In the genomic region with DNA sequence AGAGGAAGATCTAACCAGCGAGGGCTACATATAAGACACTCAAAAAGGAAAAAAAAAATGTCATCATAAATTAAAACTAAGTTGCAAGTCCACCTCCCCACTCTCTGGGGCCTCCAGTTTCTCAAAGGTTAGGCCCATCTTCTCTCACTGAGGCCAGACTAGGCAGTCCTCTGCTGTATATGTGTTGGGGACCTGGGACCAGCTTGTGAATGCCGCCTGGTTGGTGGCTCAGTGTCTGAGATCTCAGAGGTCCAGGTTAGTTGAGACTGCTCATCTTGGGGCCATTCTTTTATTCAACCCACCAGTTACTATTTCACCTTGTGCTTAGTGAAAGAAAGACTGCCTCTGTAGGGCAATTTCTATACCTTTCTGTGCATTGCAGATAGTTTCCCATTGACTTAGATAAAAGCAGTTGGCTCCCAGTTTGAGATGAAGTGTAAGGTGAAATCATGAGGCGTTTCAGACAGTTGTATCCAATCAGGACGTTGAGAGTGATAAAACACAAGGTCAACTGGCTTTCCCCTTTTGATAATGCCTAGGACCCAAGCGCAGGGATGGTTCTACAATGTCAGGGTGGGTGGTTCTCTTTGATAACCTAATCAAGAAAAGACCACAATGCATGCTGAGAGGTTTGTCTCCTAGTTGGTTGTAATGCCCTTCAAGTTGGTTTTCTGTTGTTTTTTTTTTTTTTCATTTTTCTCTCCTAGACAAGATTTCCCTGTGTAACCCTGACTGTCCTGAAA, we compare ENCODE assay signal across 17 mouse cellular contexts. TPM values are rescaled to one million over a fixed set of nuclear protein-coding genes. Genes with fewer than 3 reads are reported as not detected.
DNase-seq lines count a peak whose midpoint lies in the region; ATAC-seq and TF ChIP-seq lines count a peak whose summit lies in the region.
"Had no signal": no experiment of that assay in that cellular context is flagged by ENCODE, and none has a peak within 500 bp of the region (broad histone marks: within the 10 kb centered on the region; RNA-seq: fewer than 3 reads in every experiment).

No protein-coding gene starts in this region.

- H3K4me2 ChIP-seq in heart, embryonic 14.5 days (ENCODE audit: low read length) = no peak overlapping the region
- no peak overlapping the region for H3K4me2 ChIP-seq in CH12.LX (ENCODE audit: insufficient read depth, low read depth, poor library complexity, severe bottlenecking)
- peak overlapping the region; percentile 28; the same call in 1 of the 2 replicates for H3K4me2 ChIP-seq in liver, embryonic 11.5 days
- H3K4me2 ChIP-seq in hindbrain, embryonic 12.5 days (replicated peaks) = no peak overlapping the region
- H3K4me2 ChIP-seq: embryonic facial prominence, embryonic 15.5 days; forebrain, embryonic 13.5 days; hindbrain, embryonic 13.5 days had no signal

- WGBS in heart, embryonic 14.5 days = 43% methylated on average over 5 of the region's 5 CpGs
- 39% methylated on average over 5 of the region's 5 CpGs for WGBS in liver, embryonic 11.5 days
- 78% methylated on average over 5 of the region's 5 CpGs for WGBS in hindbrain, embryonic 12.5 days

- DNase-seq in heart, postnatal 4 days = no peak
- DNase-seq in CH12.LX (ENCODE audit: extremely low read depth) (no peak), MEL (ENCODE audit: low read depth, low spot score) (peak; percentile 91)
- DNase-seq in liver, embryonic 11.5 days (ENCODE audit: low spot score) = no peak
- DNase-seq in left cerebral cortex, postnatal 4 days = no peak
- DNase-seq in left cerebral cortex, postnatal 10 days (ENCODE audit: extremely low spot score in 1 of 2, low spot score in 2 of 2) = no peak
- DNase-seq: cerebellum, postnatal 36 days; kidney, adult 11 months; kidney, postnatal 4 days; thymus, postnatal 14 days had no signal

- TF ChIP-seq POLR2A in CH12.LX (IDR thresholded peaks at IDR 0.05; ENCODE audit: low read depth, low read length) (no peak), MEL (IDR thresholded peaks at IDR 0.05; ENCODE audit: control insufficient read depth in 1 of 2, insufficient read depth in 1 of 2, low read depth in 1 of 2, low read length in 2 of 2, poor library complexity in 1 of 2) (peak in 1 of 2 experiments; percentile 30; a peak in 1 of 4 replicates)

- H3K4me3 ChIP-seq in heart, embryonic 14.5 days (ENCODE audit: control insufficient read depth in 1 of 2, insufficient read depth in 1 of 2, low read depth in 1 of 2, low read length in 2 of 2) = no peak overlapping the region
- H3K4me3 ChIP-seq in CH12.LX (replicated peaks in 1 of 3; ENCODE audit: low read depth in 2 of 3, low read length in 2 of 3, poor library complexity in 1 of 3) (no peak overlapping the region), MEL (ENCODE audit: control insufficient read depth in 1 of 2, insufficient read depth in 1 of 2, low read depth in 2 of 2, low read length in 2 of 2) (no peak overlapping the region)
- H3K4me3 ChIP-seq in liver, embryonic 11.5 days (ENCODE audit: low read depth, low read length) = no peak overlapping the region
- no peak overlapping the region for H3K4me3 ChIP-seq in hindbrain, embryonic 12.5 days
- H3K4me3 ChIP-seq: embryonic facial prominence, embryonic 15.5 days; forebrain, embryonic 13.5 days; hindbrain, embryonic 13.5 days; limb, embryonic 10.5 days; megakaryocyte, embryonic 14.5 days had no signal

- no peak for TF ChIP-seq RAD21 in CH12.LX (IDR thresholded peaks at IDR 0.05; ENCODE audit: low read depth, low read length)
- TF ChIP-seq RAD21 in MEL (IDR thresholded peaks at IDR 0.05; ENCODE audit: low read depth, low read length) = no peak

- in situ Hi-C loops in CH12.LX (cut with MboI; ENCODE audit: low pct_ligation_motif_present, low pct_unique_long_range_greater_than_20kb, low sequenced_read_pairs) = no loop called here

- no peak for TF ChIP-seq EP300 in CH12.LX (IDR thresholded peaks at IDR 0.05; ENCODE audit: low read length)
- TF ChIP-seq EP300 in MEL (IDR thresholded peaks at IDR 0.05; ENCODE audit: low read depth in 1 of 2, low read length in 2 of 2) = peak; percentile 94 to 97

- peak overlapping the region; percentile 25 to 50; a peak in 2 of 4 replicates for H3K27ac ChIP-seq in heart, embryonic 14.5 days (replicated peaks in 1 of 2; ENCODE audit: control insufficient read depth in 1 of 2, insufficient read depth in 1 of 2, low read depth in 2 of 2, low read length in 2 of 2)
- no peak overlapping the region for H3K27ac ChIP-seq in CH12.LX (ENCODE audit: insufficient read depth, low read depth)
- peak overlapping the region; percentile 88 for H3K27ac ChIP-seq in MEL (ENCODE audit: control insufficient read depth, low read depth, low read length)
- peak overlapping the region; percentile 79 for H3K27ac ChIP-seq in liver, embryonic 11.5 days (ENCODE audit: low read depth, low read length)
- no peak overlapping the region for H3K27ac ChIP-seq in hindbrain, embryonic 12.5 days
- H3K27ac ChIP-seq: embryonic facial prominence, embryonic 15.5 days; forebrain, embryonic 13.5 days; hindbrain, embryonic 13.5 days; limb, embryonic 10.5 days had no signal

- H3K79me2 ChIP-seq in CH12.LX (replicated peaks; ENCODE audit: control insufficient read depth, extremely low read depth, insufficient read depth, poor library complexity, severe bottlenecking) (peaks cover 2% of the 10 kb centered on the region; the same call in 1 of the 2 replicates), MEL (ENCODE audit: control insufficient read depth, insufficient read depth, low read length, poor library complexity) (peaks cover 2% of the 10 kb centered on the region; the same call in 1 of the 2 replicates)

- no peaks in the 10 kb centered on the region for H3K27me3 ChIP-seq in heart, embryonic 14.5 days (ENCODE audit: control insufficient read depth, insufficient read depth, low read length)
- no peaks in the 10 kb centered on the region for H3K27me3 ChIP-seq in CH12.LX (replicated peaks)
- no peaks in the 10 kb centered on the region for H3K27me3 ChIP-seq in MEL (ENCODE audit: control insufficient read depth in 1 of 2, insufficient read depth in 2 of 2, low read length in 2 of 2)
- no peaks in the 10 kb centered on the region for H3K27me3 ChIP-seq in liver, embryonic 11.5 days (replicated peaks; ENCODE audit: control insufficient read depth, insufficient read depth, low read length)
- no peaks in the 10 kb centered on the region for H3K27me3 ChIP-seq in hindbrain, embryonic 12.5 days
- H3K27me3 ChIP-seq: embryonic facial prominence, embryonic 15.5 days; forebrain, embryonic 13.5 days; hindbrain, embryonic 13.5 days; megakaryocyte, embryonic 14.5 days had no signal

- dilution Hi-C loops in CH12.LX (cut with MboI; ENCODE audit: extremely low pct_ligation_motif_present, extremely low pct_unique_long_range_greater_than_20kb, low sequenced_read_pairs) = no loop called here

- no peaks in the 10 kb centered on the region for H3K9me3 ChIP-seq in heart, embryonic 14.5 days (ENCODE audit: control insufficient read depth, low read length)
- H3K9me3 ChIP-seq in CH12.LX (replicated peaks; ENCODE audit: low read length) (no peaks in the 10 kb centered on the region), MEL (replicated peaks; ENCODE audit: insufficient read depth, low read length) (no peaks in the 10 kb centered on the region)
- no peaks in the 10 kb centered on the region for H3K9me3 ChIP-seq in liver, embryonic 11.5 days (ENCODE audit: control insufficient read depth, low read length)
- H3K9me3 ChIP-seq in hindbrain, embryonic 12.5 days (replicated peaks) = no peaks in the 10 kb centered on the region
- H3K9me3 ChIP-seq: embryonic facial prominence, embryonic 15.5 days; forebrain, embryonic 13.5 days; hindbrain, embryonic 13.5 days; limb, embryonic 10.5 days; megakaryocyte, embryonic 14.5 days had no signal

- intact Hi-C loops in left cerebral cortex, postnatal 4 days (cut with DNase I) = loop anchor here (5.0 kb wide), 1 partner anchor 84 kb away; no protein-coding TSS in a partner anchor
- intact Hi-C loops in left cerebral cortex, postnatal 10 days (cut with DNase I) = no loop called here

- TF ChIP-seq CTCF in CH12.LX (conservative IDR thresholded peaks at IDR 0.05 in 1 of 2, IDR thresholded peaks at IDR 0.05 in 1 of 2; ENCODE audit: low read depth in 2 of 2, low read length in 2 of 2) (no peak), MEL (IDR thresholded peaks at IDR 0.05 in 2 of 3, conservative IDR thresholded peaks at IDR 0.05 in 1 of 3; ENCODE audit: control insufficient read depth in 1 of 3, insufficient read depth in 1 of 3, low read depth in 2 of 3, low read length in 3 of 3, poor library complexity in 1 of 3, severe bottlenecking in 1 of 3) (no peak)

- peaks cover 4 to 18% of the 10 kb centered on the region in 2 experiments; a peak in 3 of 4 replicates for H3K4me1 ChIP-seq in heart, embryonic 14.5 days (ENCODE audit: control insufficient read depth in 2 of 2, insufficient read depth in 2 of 2, low read length in 2 of 2)
- H3K4me1 ChIP-seq in CH12.LX (ENCODE audit: control insufficient read depth in 1 of 2, insufficient read depth in 2 of 2) (peaks cover 0 to 8% of the 10 kb centered on the region in 2 experiments; a peak in 1 of 4 replicates), MEL (ENCODE audit: control insufficient read depth in 1 of 2, insufficient read depth in 2 of 2, low read length in 2 of 2) (peaks cover 7 to 17% of the 10 kb centered on the region in 2 experiments)
- H3K4me1 ChIP-seq in liver, embryonic 11.5 days (replicated peaks; ENCODE audit: control insufficient read depth, insufficient read depth, low read length) = peaks cover 24% of the 10 kb centered on the region
- no peaks in the 10 kb centered on the region for H3K4me1 ChIP-seq in hindbrain, embryonic 12.5 days
- H3K4me1 ChIP-seq: embryonic facial prominence, embryonic 15.5 days; forebrain, embryonic 13.5 days; hindbrain, embryonic 13.5 days had no signal

- no peak overlapping the region for H3K9ac ChIP-seq in heart, embryonic 14.5 days (ENCODE audit: low read length)
- H3K9ac ChIP-seq in CH12.LX (ENCODE audit: insufficient read depth, low read depth) (no peak overlapping the region), MEL (ENCODE audit: control insufficient read depth, low read depth, low read length, poor library complexity, severe bottlenecking) (0 out of 2 replicates have a peak overlapping the region, but pooled peaks have one; percentile 20)
- H3K9ac ChIP-seq in liver, embryonic 11.5 days (ENCODE audit: low read depth, low read length) = no peak overlapping the region
- no peak overlapping the region for H3K9ac ChIP-seq in hindbrain, embryonic 12.5 days
- H3K9ac ChIP-seq: embryonic facial prominence, embryonic 15.5 days; forebrain, embryonic 13.5 days; hindbrain, embryonic 13.5 days had no signal

- peaks cover 60% of the 10 kb centered on the region for H3K36me3 ChIP-seq in heart, embryonic 14.5 days (ENCODE audit: control insufficient read depth, insufficient read depth, low read length)
- H3K36me3 ChIP-seq in CH12.LX (replicated peaks in 1 of 2; ENCODE audit: control insufficient read depth in 1 of 2, insufficient read depth in 1 of 2, low read length in 1 of 2) (peaks cover 26 to 50% of the 10 kb centered on the region in 2 experiments), MEL (ENCODE audit: control insufficient read depth in 1 of 2, insufficient read depth in 2 of 2, low read length in 2 of 2) (peaks cover 11 to 45% of the 10 kb centered on the region in 2 experiments)
- peaks cover 20% of the 10 kb centered on the region for H3K36me3 ChIP-seq in liver, embryonic 11.5 days (ENCODE audit: control insufficient read depth, insufficient read depth, low read length)
- peaks cover 50% of the 10 kb centered on the region for H3K36me3 ChIP-seq in hindbrain, embryonic 12.5 days

- no peak for ATAC-seq in heart, embryonic 14.5 days (ENCODE audit: insufficient number of reproducible peaks, insufficient read depth, low FRiP score, low read depth)
- ATAC-seq in liver, embryonic 11.5 days (replicated peaks; ENCODE audit: low FRiP score) = peak; percentile 88
- no peak for ATAC-seq in hindbrain, embryonic 12.5 days (ENCODE audit: low FRiP score)
- ATAC-seq: forebrain, embryonic 13.5 days had no signal

RNA-seq across cellular contexts. Expression of a gene that starts 12.1 kb away (rescaled TPM):
- polyA plus RNA-seq in heart, embryonic 14.5 days (2014; fragmentation: Nextera tagmentation; extraction: Ambion mirVana) = 334 and 337 TPM in 2 replicates
- 100 to 1,000 TPM; 142 to 148 TPM for total RNA-seq in heart, postnatal 4 days (2021)
- total RNA-seq in CH12.LX (2012; rRNA removed) = 479 and 709 TPM in 2 replicates
- total RNA-seq in CH12.LX (2014; rRNA removed) = 667 and 810 TPM in 2 replicates
- 728 and 915 TPM in 2 replicates for polyA plus RNA-seq in CH12.LX (2012; ENCODE audit: insufficient read length, low read depth)
- total RNA-seq in MEL (2012; rRNA removed) = 883 and 942 TPM in 2 replicates
- 100 to 1,000 TPM in 1 of 2 experiments, not detected in 1; 752 TPM for polyA plus RNA-seq in MEL (2012; ENCODE audit: insufficient read depth in 1 of 2, insufficient read length in 2 of 2, low read depth in 1 of 2, low replicate concordance in 2 of 2, missing spikeins in 1 of 2)
- polyA plus RNA-seq in liver, embryonic 11.5 days (2014; fragmentation: Nextera tagmentation; extraction: Ambion mirVana) = 894 and 968 TPM in 2 replicates
- 100 to 1,000 TPM; 109 to 118 TPM for total RNA-seq in left cerebral cortex, postnatal 4 days (2021)
- polyA plus RNA-seq in hindbrain, embryonic 12.5 days (2016; fragmentation: Nextera tagmentation; extraction: Ambion mirVana) = 303 and 338 TPM in 2 replicates
- 10 to 100 TPM; 92.6 to 97.8 TPM for total RNA-seq in left cerebral cortex, postnatal 10 days (2021)

RNA-seq across cellular contexts. Expression of a gene that starts 12.2 kb away (rescaled TPM):
- polyA plus RNA-seq in heart, embryonic 14.5 days (2014; fragmentation: Nextera tagmentation; extraction: Ambion mirVana) = 380 and 382 TPM in 2 replicates
- total RNA-seq in heart, postnatal 4 days (2021) = 100 to 1,000 TPM; 363 to 379 TPM
- 363 and 594 TPM in 2 replicates for total RNA-seq in CH12.LX (2012; rRNA removed)
- total RNA-seq in CH12.LX (2014; rRNA removed) = 764 and 924 TPM in 2 replicates
- 920 and 1,101 TPM in 2 replicates for polyA plus RNA-seq in CH12.LX (2012; ENCODE audit: insufficient read length, low read depth)
- total RNA-seq in MEL (2012; rRNA removed) = 775 and 808 TPM in 2 replicates
- 100 to 1,000 TPM; 306 to 885 TPM for polyA plus RNA-seq in MEL (2012; ENCODE audit: insufficient read depth in 1 of 2, insufficient read length in 2 of 2, low read depth in 1 of 2, low replicate concordance in 2 of 2, missing spikeins in 1 of 2)
- 809 and 855 TPM in 2 replicates for polyA plus RNA-seq in liver, embryonic 11.5 days (2014; fragmentation: Nextera tagmentation; extraction: Ambion mirVana)
- total RNA-seq in left cerebral cortex, postnatal 4 days (2021) = 100 to 1,000 TPM; 187 to 191 TPM
- polyA plus RNA-seq in hindbrain, embryonic 12.5 days (2016; fragmentation: Nextera tagmentation; extraction: Ambion mirVana) = 304 and 325 TPM in 2 replicates
- total RNA-seq in left cerebral cortex, postnatal 10 days (2021) = 100 to 1,000 TPM; 190 to 198 TPM

RNA-seq across cellular contexts. Expression of a gene that starts 23.3 kb away (rescaled TPM):
- polyA plus RNA-seq in heart, embryonic 14.5 days (2014; fragmentation: Nextera tagmentation; extraction: Ambion mirVana) = 18.8 and 21.4 TPM in 2 replicates
- total RNA-seq in heart, postnatal 4 days (2021) = 10 to 100 TPM; 36.7 to 37.6 TPM
- total RNA-seq in CH12.LX (2012; rRNA removed) (3.0 and 7.0 TPM in 2 replicates), CH12.LX (2014; rRNA removed) (14.4 and 15.5 TPM in 2 replicates), MEL (2012; rRNA removed) (9.0 and 13.4 TPM in 2 replicates)
- polyA plus RNA-seq in CH12.LX (2012; ENCODE audit: insufficient read length, low read depth) (6.2 and 7.0 TPM in 2 replicates), MEL (2012; ENCODE audit: insufficient read depth in 1 of 2, insufficient read length in 2 of 2, low read depth in 1 of 2, low replicate concordance in 2 of 2, missing spikeins in 1 of 2) (10 to 100 TPM in 1 of 2 experiments, 1 to 10 TPM in 1; 9.8 to 84.6 TPM)
- 21.1 and 22.2 TPM in 2 replicates for polyA plus RNA-seq in liver, embryonic 11.5 days (2014; fragmentation: Nextera tagmentation; extraction: Ambion mirVana)
- total RNA-seq in left cerebral cortex, postnatal 4 days (2021) = 10 to 100 TPM; 18.9 to 20.0 TPM
- polyA plus RNA-seq in hindbrain, embryonic 12.5 days (2016; fragmentation: Nextera tagmentation; extraction: Ambion mirVana) = 29.8 and 31.4 TPM in 2 replicates
- total RNA-seq in left cerebral cortex, postnatal 10 days (2021) = 10 to 100 TPM; 24.4 to 25.6 TPM

RNA-seq across cellular contexts. Expression of a gene that starts 48.5 kb away (rescaled TPM):
- polyA plus RNA-seq in heart, embryonic 14.5 days (2014; fragmentation: Nextera tagmentation; extraction: Ambion mirVana) = 199 and 203 TPM in 2 replicates
- 100 to 1,000 TPM; 130 to 143 TPM for total RNA-seq in heart, postnatal 4 days (2021)
- 109 and 120 TPM in 2 replicates for total RNA-seq in CH12.LX (2012; rRNA removed)
- total RNA-seq in CH12.LX (2014; rRNA removed) = 186 and 246 TPM in 2 replicates
- 133 and 162 TPM in 2 replicates for polyA plus RNA-seq in CH12.LX (2012; ENCODE audit: insufficient read length, low read depth)
- 118 and 135 TPM in 2 replicates for total RNA-seq in MEL (2012; rRNA removed)
- polyA plus RNA-seq in MEL (2012; ENCODE audit: insufficient read depth in 1 of 2, insufficient read length in 2 of 2, low read depth in 1 of 2, low replicate concordance in 2 of 2, missing spikeins in 1 of 2) = 100 to 1,000 TPM; 111 to 167 TPM
- polyA plus RNA-seq in liver, embryonic 11.5 days (2014; fragmentation: Nextera tagmentation; extraction: Ambion mirVana) = 223 and 255 TPM in 2 replicates
- 100 to 1,000 TPM; 190 to 193 TPM for total RNA-seq in left cerebral cortex, postnatal 4 days (2021)
- polyA plus RNA-seq in hindbrain, embryonic 12.5 days (2016; fragmentation: Nextera tagmentation; extraction: Ambion mirVana) = 347 and 353 TPM in 2 replicates
- 100 to 1,000 TPM; 157 to 174 TPM for total RNA-seq in left cerebral cortex, postnatal 10 days (2021)

RNA-seq across cellular contexts. Expression of a gene that starts 55.2 kb away (rescaled TPM):
- 121 and 122 TPM in 2 replicates for polyA plus RNA-seq in heart, embryonic 14.5 days (2014; fragmentation: Nextera tagmentation; extraction: Ambion mirVana)
- total RNA-seq in heart, postnatal 4 days (2021) = 10 to 100 TPM; 45.8 to 48.8 TPM
- total RNA-seq in CH12.LX (2012; rRNA removed) (12.3 and 16.7 TPM in 2 replicates), CH12.LX (2014; rRNA removed) (49.5 and 62.4 TPM in 2 replicates), MEL (2012; rRNA removed) (20.7 and 22.0 TPM in 2 replicates)
- polyA plus RNA-seq in CH12.LX (2012; ENCODE audit: insufficient read length, low read depth) (34.1 and 43.2 TPM in 2 replicates), MEL (2012; ENCODE audit: insufficient read depth in 1 of 2, insufficient read length in 2 of 2, low read depth in 1 of 2, low replicate concordance in 2 of 2, missing spikeins in 1 of 2) (10 to 100 TPM; 26.6 to 62.1 TPM)
- polyA plus RNA-seq in liver, embryonic 11.5 days (2014; fragmentation: Nextera tagmentation; extraction: Ambion mirVana) = 82.1 and 94.4 TPM in 2 replicates
- 10 to 100 TPM; 77.6 to 79.9 TPM for total RNA-seq in left cerebral cortex, postnatal 4 days (2021)
- polyA plus RNA-seq in hindbrain, embryonic 12.5 days (2016; fragmentation: Nextera tagmentation; extraction: Ambion mirVana) = 150 and 161 TPM in 2 replicates
- 10 to 100 TPM; 67.1 to 69.7 TPM for total RNA-seq in left cerebral cortex, postnatal 10 days (2021)

Comparison
In these comparisons a context has a peak if more than half of its experiments do, and no peak if none do; other contexts are left out.
1. H3K27ac ChIP-seq: peak in heart, embryonic 14.5 days (2 of 2), MEL (single experiment) and liver, embryonic 11.5 days (single experiment); none in CH12.LX (single experiment) and hindbrain, embryonic 12.5 days (single experiment).